In the genomic region with DNA sequence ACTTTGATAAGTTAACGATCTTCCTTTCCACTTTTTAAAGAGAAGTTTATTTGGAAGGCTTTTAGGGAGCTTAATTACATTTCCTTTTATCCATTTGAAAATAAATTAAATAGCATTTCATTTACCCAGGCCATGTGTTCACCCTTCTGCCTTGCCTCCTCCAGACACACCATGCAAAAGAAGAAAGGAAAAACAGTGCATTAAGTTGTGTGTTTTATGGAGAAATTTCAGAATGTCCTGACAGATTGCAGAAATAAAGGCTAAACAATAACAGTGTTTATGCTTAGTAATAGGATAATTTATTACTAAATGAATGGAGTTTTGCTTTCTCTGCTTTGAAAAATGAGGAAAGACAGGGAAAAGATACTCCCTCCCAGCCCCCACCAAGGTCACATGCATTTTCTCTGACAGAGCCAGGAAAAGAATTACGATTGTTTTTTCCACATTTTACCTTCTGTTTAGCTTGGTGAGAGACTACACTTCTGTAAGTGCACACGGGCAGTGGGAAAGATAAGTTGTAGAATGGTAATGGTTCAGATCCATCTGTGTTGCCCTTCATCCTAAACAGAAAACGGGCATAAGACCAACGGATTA, we compare ENCODE assay signal across 12 mouse cellular contexts.
DNase-seq lines count a peak whose midpoint lies in the region; ATAC-seq and TF ChIP-seq lines count a peak whose summit lies in the region.
"Had no signal": no experiment of that assay in that cellular context is flagged by ENCODE, and none has a peak within 500 bp of the region (broad histone marks: within the 10 kb centered on the region; RNA-seq: fewer than 3 reads in every experiment).

No protein-coding gene starts in this region.

- ATAC-seq in forebrain, postnatal 0 days: peak; percentile 53
- no peak for ATAC-seq in forebrain, embryonic 11.5 days (replicated peaks; ENCODE audit: low FRiP score)
- 0 out of 2 replicates have a peak, but pooled peaks have one; percentile 36 for ATAC-seq in intestine, embryonic 15.5 days
- no peak for ATAC-seq in stomach, embryonic 14.5 days (ENCODE audit: insufficient number of reproducible peaks, insufficient read depth, low FRiP score, low read depth)
- ATAC-seq: hindbrain, postnatal 0 days had no signal

- H3K36me3 ChIP-seq in forebrain, postnatal 0 days (ENCODE audit: insufficient read depth): no peaks in the 10 kb centered on the region
- no peaks in the 10 kb centered on the region for H3K36me3 ChIP-seq in forebrain, embryonic 11.5 days (ENCODE audit: control insufficient read depth, insufficient read depth, low read length)
- no peaks in the 10 kb centered on the region for H3K36me3 ChIP-seq in intestine, embryonic 15.5 days
- H3K36me3 ChIP-seq in stomach, embryonic 14.5 days (ENCODE audit: control insufficient read depth, insufficient read depth, low read length): no peaks in the 10 kb centered on the region
- H3K36me3 ChIP-seq: neural tube, embryonic 15.5 days had no signal

- no peak overlapping the region for H3K4me3 ChIP-seq in forebrain, postnatal 0 days (ENCODE audit: low read depth, low read length)
- no peak overlapping the region for H3K4me3 ChIP-seq in forebrain, embryonic 11.5 days (ENCODE audit: low read depth, low read length)
- H3K4me3 ChIP-seq in layer of hippocampus, adult 2 months: no peak overlapping the region
- no peak overlapping the region for H3K4me3 ChIP-seq in intestine, embryonic 15.5 days (replicated peaks)
- no peak overlapping the region for H3K4me3 ChIP-seq in stomach, embryonic 14.5 days (ENCODE audit: low read depth, low read length)
- H3K4me3 ChIP-seq: neural tube, embryonic 15.5 days had no signal

- no peak overlapping the region for H3K4me2 ChIP-seq in forebrain, postnatal 0 days (ENCODE audit: low read depth)
- H3K4me2 ChIP-seq in forebrain, embryonic 11.5 days (ENCODE audit: low read depth, low read length, severe bottlenecking): no peak overlapping the region
- H3K4me2 ChIP-seq in intestine, embryonic 15.5 days (replicated peaks): peak overlapping the region; percentile 38; the same call in 1 of the 2 replicates
- peak overlapping the region; percentile 11; the same call in 1 of the 2 replicates for H3K4me2 ChIP-seq in stomach, embryonic 14.5 days (replicated peaks; ENCODE audit: low read depth, low read length)
- H3K4me2 ChIP-seq: neural tube, embryonic 15.5 days had no signal

- TF ChIP-seq CTCF in forebrain, postnatal 0 days (IDR thresholded peaks at IDR 0.05; ENCODE audit: low read depth): no peak
- TF ChIP-seq CTCF in layer of hippocampus, adult 2 months (conservative IDR thresholded peaks at IDR 0.05): no peak

- H3K4me1 ChIP-seq in forebrain, postnatal 0 days (ENCODE audit: insufficient read depth): 0 out of 2 replicates have a peak, but pooled peaks cover 3% of the 10 kb centered on the region
- H3K4me1 ChIP-seq in forebrain, embryonic 11.5 days (replicated peaks; ENCODE audit: control insufficient read depth, insufficient read depth, low read length): no peaks in the 10 kb centered on the region
- H3K4me1 ChIP-seq in intestine, embryonic 15.5 days (replicated peaks): no peaks in the 10 kb centered on the region
- H3K4me1 ChIP-seq in stomach, embryonic 14.5 days (ENCODE audit: control insufficient read depth, insufficient read depth, low read length): peaks cover 2% of the 10 kb centered on the region; the same call in 1 of the 2 replicates
- H3K4me1 ChIP-seq: neural tube, embryonic 15.5 days had no signal

- H3K27me3 ChIP-seq in forebrain, postnatal 0 days (ENCODE audit: insufficient read depth, low read length): no peaks in the 10 kb centered on the region
- H3K27me3 ChIP-seq in forebrain, embryonic 11.5 days (ENCODE audit: control insufficient read depth, insufficient read depth, low read length): no peaks in the 10 kb centered on the region
- no peaks in the 10 kb centered on the region for H3K27me3 ChIP-seq in intestine, embryonic 15.5 days (replicated peaks)
- H3K27me3 ChIP-seq in stomach, embryonic 14.5 days (ENCODE audit: control insufficient read depth, insufficient read depth, low read length): no peaks in the 10 kb centered on the region
- H3K27me3 ChIP-seq: neural tube, embryonic 15.5 days had no signal

- no peak overlapping the region for H3K27ac ChIP-seq in forebrain, postnatal 0 days (ENCODE audit: low read depth, low read length)
- no peak overlapping the region for H3K27ac ChIP-seq in forebrain, embryonic 11.5 days (ENCODE audit: low read depth, low read length)
- 0 out of 2 replicates have a peak overlapping the region, but pooled peaks have one; percentile 7 for H3K27ac ChIP-seq in layer of hippocampus, adult 2 months
- H3K27ac ChIP-seq in intestine, embryonic 15.5 days: no peak overlapping the region
- H3K27ac ChIP-seq in stomach, embryonic 14.5 days (ENCODE audit: low read length): peak overlapping the region; percentile 18; the same call in 1 of the 2 replicates
- H3K27ac ChIP-seq: hindbrain, postnatal 0 days; liver, embryonic 14.5 days; neural tube, embryonic 15.5 days had no signal

- H3K9me3 ChIP-seq in forebrain, postnatal 0 days (ENCODE audit: low read length): no peaks in the 10 kb centered on the region
- no peaks in the 10 kb centered on the region for H3K9me3 ChIP-seq in forebrain, embryonic 11.5 days (ENCODE audit: control insufficient read depth, low read length)
- no peaks in the 10 kb centered on the region for H3K9me3 ChIP-seq in intestine, embryonic 15.5 days
- H3K9me3 ChIP-seq in stomach, embryonic 14.5 days (ENCODE audit: control insufficient read depth, low read depth, low read length): no peaks in the 10 kb centered on the region
- H3K9me3 ChIP-seq: neural tube, embryonic 15.5 days had no signal

- no peak overlapping the region for H3K9ac ChIP-seq in forebrain, postnatal 0 days
- no peak overlapping the region for H3K9ac ChIP-seq in forebrain, embryonic 11.5 days (ENCODE audit: low read length)
- no peak overlapping the region for H3K9ac ChIP-seq in intestine, embryonic 15.5 days
- no peak overlapping the region for H3K9ac ChIP-seq in stomach, embryonic 14.5 days (replicated peaks; ENCODE audit: low read depth, low read length)
- H3K9ac ChIP-seq: liver, embryonic 14.5 days; neural tube, embryonic 15.5 days had no signal

- no peak for DNase-seq in forebrain, postnatal 0 days
- no peak for DNase-seq in forebrain, embryonic 11.5 days (ENCODE audit: low spot score)
- peak in 1 of 2 experiments; percentile 41 for DNase-seq in layer of hippocampus, adult 2 months (ENCODE audit: low spot score in 2 of 2)
- DNase-seq in layer of hippocampus, postnatal 36 days: no peak
- no peak for DNase-seq in spleen, adult 18-20 months
- DNase-seq: cerebellum, adult 9-10 months; thymus, adult 18-20 months had no signal

- 55% methylated on average over 5 of the region's 5 CpGs for WGBS in forebrain, postnatal 0 days
- 84% methylated on average over 5 of the region's 5 CpGs for WGBS in forebrain, embryonic 11.5 days
- WGBS in intestine, embryonic 15.5 days: 27% methylated on average over 5 of the region's 5 CpGs
- 31% methylated on average over 5 of the region's 5 CpGs for WGBS in stomach, embryonic 14.5 days

Comparison
In these comparisons a context has a peak if more than half of its experiments do, and no peak if none do; other contexts are left out.
1. ATAC-seq: peak in forebrain, postnatal 0 days (single experiment) and intestine, embryonic 15.5 days (single experiment); none in forebrain, embryonic 11.5 days (single experiment) and stomach, embryonic 14.5 days (single experiment).
2. H3K27ac ChIP-seq: peak in layer of hippocampus, adult 2 months (single experiment) and stomach, embryonic 14.5 days (single experiment); none in forebrain, postnatal 0 days (single experiment), forebrain, embryonic 11.5 days (single experiment) and intestine, embryonic 15.5 days (single experiment).
3. H3K4me2 ChIP-seq: peak in intestine, embryonic 15.5 days (single experiment) and stomach, embryonic 14.5 days (single experiment); none in forebrain, postnatal 0 days (single experiment) and forebrain, embryonic 11.5 days (single experiment).